Mouse (Mus musculus) T-helper 2 cell (primary cell): ENCODE results near the gene Gm21173.
"Not testable (repeated sequence)": the region's sequence is repeated elsewhere in the genome, so short reads cannot be mapped to it uniquely, and the experiment has no call there.

ENCODE experiments used
- in situ Hi-C: fragments of 300-600 bp; cut with MboI, MseI; formaldehyde crosslinking; loops from one replicate; pipeline ENCODE4 v1.15.1; 2025; ENCODE audit warnings: high pct_unique_total_duplicates

The Gm21173 gene

GRCm38 (mm10) chrY:76761300-76761699 is at the start of gene Gm21173:
TSS of gene Gm21173 (plus strand) at chrY:76761600.
- in situ Hi-C loops: not testable (repeated sequence)
